Mouse (Mus musculus) lung, adult 2 months (tissue): ENCODE results near the gene Mrc2.

Experiments
- CTCF ChIP-seq: fragments of 200-500 bp; IDR thresholded peaks from 2 replicates; pipeline ENCODE4 v1.5.1; 2011; ENCODE audit warnings: mild to moderate bottlenecking, low read length, control low read depth; ENCODE audit not compliant: insufficient read depth
- POLR2A ChIP-seq: fragments of 200-500 bp; IDR thresholded peaks from 2 replicates; pipeline ENCODE4 v1.6.1; 2011; ENCODE audit warnings: low read depth, mild to moderate bottlenecking, control low read depth, low read length, borderline replicate concordance; ENCODE audit errors: extremely low read depth

DNA sequence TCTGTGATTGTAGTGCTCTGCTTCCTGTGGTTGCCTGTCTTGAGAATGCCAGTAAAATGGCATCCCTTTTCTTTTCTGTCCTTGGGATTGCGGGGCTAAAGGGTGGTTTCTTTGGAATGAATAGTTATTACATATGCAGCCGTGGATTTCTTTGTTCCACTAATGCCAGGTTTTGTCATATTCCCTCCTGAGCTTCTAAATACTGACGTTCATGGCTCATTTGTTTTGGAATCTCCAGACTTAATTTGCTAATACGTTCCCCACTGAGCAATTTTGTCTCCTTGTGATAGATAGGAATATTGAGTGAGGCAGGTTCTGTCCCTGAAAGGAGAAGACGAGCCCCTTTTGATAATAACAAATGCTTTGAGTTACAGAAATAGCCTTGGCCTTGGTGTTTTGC lies 31.3 kb upstream of the Mrc2 start:
- no peak for TF ChIP-seq CTCF
- no peak for TF ChIP-seq POLR2A
